Mouse (Mus musculus): ENCODE measurements around the gene Snap91.
A peak's percentile ranks its signal among the peaks of the same experiment; 100 is the strongest.

The Snap91 gene

DNA sequence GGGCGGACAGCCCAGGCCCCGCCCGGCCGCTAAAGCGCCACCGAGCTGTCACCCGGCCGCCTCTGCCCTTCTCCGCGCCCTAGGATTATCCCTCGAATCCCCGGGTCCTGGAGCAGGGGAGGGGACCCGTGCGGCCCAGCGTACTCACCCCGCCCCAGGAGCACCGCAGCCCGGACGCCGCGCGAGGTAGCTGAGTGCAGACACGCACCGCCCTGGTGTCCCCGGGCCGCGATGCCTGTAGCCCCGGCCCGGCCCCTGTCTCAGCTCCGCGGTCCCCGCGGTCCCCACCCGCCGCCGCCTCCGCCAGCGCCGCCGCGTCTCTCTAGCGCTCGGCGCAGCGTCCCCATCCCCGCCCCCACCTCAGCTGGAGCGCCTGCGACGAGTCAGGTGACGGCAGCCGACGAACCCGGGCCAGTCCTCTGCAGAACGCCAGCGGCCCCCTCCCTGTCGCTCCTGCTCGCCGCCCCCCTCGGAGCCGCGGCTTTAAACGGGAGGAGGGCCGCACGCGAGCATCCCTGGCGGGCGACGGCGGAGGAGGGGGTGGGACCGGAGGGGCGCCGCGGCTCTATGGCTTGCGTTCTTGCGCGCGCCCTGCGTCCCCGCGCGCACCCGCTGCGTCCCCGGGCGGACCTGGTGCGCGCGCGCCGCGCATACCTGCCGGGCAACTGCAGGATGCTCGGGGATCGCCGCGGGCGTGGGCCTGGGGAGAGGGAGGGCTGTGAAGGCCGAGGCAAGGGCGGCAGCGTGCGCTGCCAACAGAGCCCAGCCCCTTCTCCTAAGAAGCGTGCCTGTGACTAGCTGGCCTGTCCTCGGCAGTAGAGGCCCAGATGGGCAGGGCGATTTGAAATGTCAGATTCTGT, at the start of gene Snap91:
Snap91 (minus strand) TSS at position 542 of the 860 bp plus-strand sequence.
- peak; percentile 80 for ATAC-seq (ENCODE audit: low TSS enrichment)

DNA sequence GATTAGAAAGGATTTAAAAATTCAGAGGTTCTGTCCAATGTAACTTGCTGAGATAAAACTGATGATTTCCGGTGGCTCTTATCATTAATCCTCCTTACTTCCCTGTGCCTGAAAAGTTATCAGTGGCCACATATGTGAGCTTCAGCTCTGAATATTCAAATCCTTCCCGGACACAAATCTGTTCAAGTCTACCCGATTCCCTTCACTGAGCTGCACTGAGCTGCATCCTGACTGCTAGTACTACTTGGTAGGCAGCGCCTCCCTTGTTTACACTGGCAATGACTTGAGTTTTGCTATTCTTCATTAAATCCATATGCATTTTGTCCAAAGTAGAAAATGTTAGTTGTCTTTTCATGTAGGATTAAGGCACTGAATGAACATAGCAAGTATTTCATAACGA, 46.1 kb upstream of the Snap91 start:
- no peak for ATAC-seq (ENCODE audit: low TSS enrichment)

DNA sequence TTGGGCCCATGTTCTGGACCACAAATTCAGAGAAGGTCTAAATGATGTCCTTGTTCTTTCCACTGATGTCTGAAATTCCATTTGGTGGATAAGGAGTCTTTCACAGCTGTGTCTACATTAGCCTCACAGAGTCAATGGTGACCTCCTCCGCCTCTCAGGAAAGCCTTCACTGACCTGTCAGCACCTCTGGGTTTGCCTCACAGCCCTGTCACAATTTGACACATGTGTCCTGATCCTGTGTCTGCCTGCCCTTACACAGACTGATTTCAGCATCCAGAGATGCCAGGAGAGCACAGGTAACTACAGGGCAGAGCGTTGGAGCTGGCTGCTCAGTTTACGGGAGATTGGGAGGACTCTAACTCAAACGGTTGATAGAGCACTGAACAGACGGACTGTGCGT, 45.2 kb upstream of the Snap91 start:
- ATAC-seq (ENCODE audit: low TSS enrichment) = no peak

DNA sequence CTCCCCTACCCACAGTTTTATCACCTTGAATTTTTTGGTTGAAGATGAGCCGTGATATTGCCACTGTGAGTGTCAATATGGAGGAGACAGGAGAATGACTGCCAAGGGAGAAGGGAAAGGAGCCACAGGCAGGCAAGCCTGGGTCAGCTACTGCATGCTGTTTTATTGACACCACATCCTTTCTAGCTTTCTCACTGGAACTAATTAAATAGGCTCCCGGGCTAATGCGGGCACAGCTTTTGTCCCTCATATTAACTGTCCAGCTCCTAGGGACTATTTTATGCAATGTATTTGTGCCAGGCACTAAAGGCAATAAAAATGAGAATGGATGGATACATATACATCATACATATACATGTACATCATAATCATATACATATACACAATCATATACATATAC, 42.0 kb upstream of the Snap91 start:
- ATAC-seq (ENCODE audit: low TSS enrichment) = no peak

DNA sequence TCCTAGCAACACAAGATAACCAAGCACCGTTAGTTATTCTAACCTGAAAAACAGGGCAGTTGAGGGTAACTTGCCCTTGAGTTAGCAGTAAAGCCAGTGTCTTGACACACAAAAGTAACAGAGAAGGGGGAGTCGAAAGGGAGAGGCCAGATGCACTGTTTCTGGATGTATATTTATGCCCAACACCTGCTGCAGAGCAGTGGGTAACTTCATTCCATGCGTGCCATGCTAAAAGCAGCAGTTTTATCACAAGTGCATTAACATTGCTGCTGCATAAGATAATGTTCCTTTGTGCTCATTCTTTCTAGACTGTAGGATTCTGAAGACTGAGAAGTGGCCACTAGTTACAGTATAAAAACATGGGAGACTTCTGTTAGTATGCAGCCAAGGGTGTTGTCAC, 36.1 kb upstream of the Snap91 start:
- no peak for ATAC-seq (ENCODE audit: low TSS enrichment)

DNA sequence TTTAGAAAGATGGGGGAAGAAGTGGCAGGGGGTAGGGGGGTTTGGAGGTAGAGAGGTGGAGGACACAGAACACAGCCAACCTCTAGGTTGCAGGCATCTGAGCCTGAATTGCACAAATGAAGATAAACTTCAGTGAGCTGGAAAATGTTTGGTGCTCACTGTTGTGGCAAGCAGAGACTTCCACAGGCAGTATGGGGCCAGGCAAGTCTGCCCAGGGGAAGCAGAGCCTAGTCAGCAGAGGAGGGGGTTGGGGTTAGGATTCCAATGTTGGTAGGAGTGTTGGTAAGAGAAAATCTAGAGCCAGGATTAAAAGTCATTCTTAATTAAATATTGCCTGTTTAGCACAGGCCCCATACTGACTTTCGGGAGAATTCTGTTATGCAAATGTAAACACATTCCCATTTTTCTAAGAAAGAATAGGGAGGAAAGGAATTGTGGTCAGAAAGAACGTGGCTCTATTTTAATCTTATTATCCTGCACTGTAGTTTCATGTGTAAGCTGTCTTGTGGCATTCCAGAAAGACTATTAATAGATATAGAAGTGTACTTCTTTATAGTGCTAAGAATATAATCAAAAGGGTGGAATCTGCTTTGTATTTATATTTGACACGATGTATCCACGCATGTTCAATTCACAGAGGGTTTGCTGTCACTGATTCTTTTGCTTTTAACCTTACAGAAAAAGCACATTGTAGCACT, 19.2 kb upstream of the Snap91 start:
- ATAC-seq (ENCODE audit: low TSS enrichment) = no peak

DNA sequence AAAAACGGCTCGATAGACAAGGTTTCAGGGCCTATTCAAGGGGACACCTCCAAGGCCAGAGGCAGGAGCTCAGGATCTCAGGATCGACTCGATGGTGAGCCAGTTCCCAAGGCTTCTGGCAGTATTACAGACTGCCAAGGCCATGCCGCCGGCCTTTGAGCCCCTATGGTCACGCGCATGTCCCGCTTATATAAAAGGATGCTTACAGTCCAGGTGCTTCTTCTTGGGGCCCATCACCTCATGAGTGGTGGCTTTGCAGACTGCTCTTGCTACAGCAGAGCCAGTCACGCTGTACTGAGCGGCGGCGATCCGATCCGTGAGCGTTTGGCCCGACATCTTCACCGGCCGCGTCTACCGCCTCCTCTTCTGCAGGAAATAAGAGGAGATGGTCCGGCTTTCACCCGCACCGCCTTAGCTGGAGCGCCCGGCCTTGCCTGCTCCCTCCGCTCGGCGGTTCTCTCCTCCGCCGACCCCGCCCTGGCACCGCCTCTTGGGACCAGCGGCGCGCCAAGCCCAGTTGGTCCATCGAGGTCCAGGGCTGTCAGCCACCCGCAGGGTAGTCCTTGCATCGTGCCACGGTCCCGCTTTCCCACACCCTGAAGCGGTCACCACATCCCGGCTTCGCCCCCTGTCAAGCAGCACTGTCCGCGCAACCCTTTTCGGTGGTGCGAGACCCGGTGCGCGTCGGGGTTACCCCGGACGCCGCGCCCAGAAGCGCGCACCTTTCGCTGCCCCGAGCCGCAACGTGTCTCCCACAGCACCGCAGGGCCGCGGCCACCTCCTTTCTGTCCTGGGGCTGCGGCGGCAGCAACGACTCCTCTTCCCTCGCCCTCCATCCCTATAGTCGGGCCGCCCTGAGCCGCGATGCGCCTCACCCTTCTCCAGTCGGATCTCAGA, 990 bp downstream of the Snap91 start:
- peak; percentile 56 for ATAC-seq (ENCODE audit: low TSS enrichment)

DNA sequence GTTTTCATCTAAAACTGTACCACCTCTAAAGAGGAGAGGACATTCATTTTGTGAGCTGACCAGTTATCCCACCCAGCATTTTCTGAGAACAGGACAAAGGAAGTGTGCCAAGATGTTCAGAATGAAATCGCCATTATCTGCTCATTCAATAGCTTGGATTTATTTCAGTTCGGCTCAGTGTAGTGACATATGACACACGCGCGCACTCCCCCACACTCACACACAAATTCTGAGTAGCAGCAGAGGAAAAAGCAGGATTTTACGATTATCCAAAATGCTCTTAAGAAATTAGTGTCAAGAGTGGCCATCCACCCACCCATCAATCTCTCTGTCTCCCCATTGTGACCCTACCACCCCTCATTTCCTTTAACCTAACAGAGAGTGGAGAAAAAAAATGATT, 1.7 kb downstream of the Snap91 start:
- ATAC-seq (ENCODE audit: low TSS enrichment) = no peak

DNA sequence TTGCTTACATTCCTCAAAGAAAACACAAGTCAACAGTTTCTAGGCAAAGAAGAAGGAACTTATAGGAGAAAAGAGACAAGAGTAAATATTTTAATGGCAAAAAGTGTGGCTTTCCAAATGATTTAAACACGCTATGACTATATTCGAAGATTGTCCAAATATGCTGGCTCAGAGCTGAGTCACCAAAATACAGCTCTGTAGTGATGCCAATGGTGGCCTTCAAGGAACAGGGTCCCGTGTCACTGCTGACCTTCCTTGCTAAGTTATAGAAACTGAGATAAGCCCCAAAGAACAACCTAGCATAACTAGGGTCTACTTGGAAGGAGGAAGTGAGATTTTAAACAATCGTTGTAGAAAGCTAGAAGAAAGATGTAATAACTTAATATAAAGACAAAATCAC, 6.8 kb downstream of the Snap91 start:
- no peak for ATAC-seq (ENCODE audit: low TSS enrichment)

DNA sequence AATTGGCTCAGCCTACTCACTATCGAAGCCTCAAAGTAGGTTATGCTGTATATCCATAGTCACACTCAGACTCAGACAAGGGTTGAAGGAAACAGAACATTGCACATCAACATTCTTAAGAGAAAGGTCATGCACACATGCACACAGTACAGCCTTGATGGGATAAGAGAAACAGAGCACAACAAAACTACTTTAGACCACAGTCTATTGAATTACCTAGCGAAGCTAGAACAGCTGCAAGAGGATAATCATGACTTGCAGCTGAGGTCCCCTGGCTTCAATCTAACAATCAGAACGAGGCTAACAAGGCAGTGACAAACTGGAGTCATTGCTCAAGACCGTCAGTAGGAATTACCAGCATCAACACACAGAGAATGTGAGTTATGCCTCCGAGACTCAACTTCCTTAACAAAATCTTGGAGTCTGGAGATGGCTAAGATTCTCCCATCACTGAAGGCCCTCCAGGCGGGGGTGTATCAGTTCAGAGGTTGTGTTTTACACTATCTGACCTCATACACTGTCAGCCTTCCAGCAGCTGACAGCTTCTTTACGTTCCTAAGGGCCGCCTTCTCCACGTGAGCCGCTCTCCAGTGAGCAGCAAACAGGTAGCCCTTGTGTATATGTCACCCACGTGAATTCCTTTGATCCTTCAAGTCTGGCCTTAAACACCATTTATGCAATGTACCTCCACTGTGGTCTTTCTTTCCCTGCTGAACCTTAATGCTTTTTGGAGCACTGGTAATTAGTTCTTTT, 10.7 kb downstream of the Snap91 start:
- 0 out of 2 replicates have a peak, but pooled peaks have one; percentile 13 for ATAC-seq (ENCODE audit: low TSS enrichment)

DNA sequence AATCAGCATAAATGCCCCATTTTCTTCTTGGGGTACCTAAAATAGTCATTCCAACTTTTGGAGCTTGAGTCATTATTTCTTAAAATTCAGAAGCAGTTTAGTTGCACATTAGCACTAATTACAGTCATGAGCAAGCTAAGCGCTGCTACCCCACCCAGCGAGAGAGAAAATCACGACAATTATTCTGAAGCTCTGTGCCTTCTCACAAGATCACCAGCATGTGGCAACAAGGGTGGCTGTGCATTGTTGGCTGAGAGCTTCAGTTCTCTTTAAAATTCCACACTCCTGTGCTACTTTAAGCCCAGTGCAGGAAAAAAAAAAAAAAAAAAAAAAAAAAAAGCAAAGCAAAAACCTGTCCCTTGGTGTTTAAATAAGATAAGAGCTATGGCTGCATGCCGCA, 22.4 kb downstream of the Snap91 start:
- peak; percentile 83 for ATAC-seq (ENCODE audit: low TSS enrichment)

DNA sequence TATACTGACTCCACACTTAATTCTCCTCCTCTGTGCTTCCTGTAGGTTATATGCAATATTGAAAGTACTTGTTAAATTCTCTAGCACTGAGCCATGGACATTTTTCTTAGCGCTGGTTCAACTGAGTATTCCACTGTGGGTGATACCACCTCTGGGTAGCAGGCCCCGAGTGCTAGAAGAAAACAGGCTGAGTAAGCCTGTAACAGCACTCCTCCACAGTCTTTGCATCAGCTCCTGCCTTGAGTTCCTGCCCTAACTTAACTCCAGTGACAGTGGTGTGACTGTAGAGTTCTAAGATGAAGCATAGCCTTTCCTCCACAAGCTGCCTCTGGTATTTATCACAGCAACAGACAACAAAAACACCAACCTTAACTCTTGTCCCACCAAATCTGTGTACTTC, 22.8 kb downstream of the Snap91 start:
- ATAC-seq (ENCODE audit: low TSS enrichment) = peak; percentile 48

DNA sequence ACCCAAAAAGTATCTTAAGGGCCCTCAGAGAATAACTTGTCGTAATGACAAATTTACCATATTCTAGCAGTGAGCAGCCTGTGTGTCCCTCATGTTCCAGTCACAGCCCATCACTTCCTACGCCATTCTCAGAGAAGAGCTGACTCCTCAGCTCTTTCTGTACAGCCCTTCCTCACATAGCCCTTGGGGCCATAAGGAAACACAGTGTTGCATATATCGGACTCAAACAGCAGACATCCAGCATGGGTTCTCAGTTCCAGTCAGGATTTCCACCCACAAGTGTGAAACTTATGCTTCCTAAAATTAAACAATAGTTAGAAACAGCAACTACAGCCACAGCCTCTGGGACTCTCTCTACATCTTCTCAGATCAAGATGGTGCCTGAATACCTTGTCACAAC, 27.6 kb downstream of the Snap91 start:
- ATAC-seq (ENCODE audit: low TSS enrichment) = peak; percentile 76

DNA sequence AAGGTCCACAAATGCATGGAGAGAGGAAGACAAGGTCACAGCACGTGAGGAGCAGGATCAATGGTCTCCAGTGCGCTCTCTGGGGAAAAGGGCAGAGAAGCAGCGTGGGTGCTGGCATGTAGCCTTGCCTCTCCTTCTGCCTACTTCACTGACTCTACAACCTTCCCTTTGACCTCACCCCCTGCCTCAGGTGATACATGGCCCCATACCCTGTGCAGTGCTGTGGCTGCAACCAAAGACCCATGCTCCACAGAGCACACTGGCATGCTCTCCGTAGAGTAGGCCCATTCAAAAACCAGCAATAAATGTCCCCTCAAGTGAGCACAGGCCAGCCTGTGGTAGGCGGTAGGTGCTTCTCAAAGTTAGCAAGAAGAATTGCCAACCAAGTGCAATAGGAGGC, 28.8 kb downstream of the Snap91 start:
- ATAC-seq (ENCODE audit: low TSS enrichment) = no peak

DNA sequence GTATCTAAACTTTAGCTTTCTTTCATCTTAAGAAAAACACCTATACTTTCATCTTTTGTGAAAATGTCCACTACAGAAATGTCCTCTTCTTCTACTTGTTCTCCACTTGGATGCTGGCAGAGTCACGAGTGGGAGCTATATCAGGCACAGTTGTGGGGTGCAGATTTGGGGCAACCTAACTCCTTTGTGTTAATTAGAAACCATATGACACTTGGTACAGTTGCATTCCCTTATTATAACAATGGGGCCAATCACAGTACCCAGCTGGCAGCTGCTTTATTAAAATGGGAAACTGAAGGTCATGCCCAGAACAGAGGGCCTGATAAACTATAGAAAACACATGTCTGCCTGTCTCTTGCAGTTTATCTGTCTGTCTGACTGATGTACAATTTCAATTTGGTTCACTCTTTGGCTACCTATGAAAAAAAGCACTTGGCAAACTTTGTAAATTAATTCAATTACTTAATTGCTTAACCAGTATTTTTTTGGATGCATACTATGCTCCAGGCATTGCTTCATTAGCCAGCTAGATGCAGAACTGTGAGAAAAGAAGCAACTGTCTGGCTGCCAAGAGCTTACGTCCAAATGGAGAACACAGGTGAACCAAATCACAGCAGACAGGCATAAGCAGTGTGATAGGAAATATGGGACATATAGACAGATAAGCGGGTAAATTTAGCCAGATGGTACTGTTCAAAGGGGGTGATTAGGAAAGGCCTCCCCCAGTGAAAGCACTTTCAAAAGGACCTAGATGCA, 29.8 kb downstream of the Snap91 start:
- ATAC-seq (ENCODE audit: low TSS enrichment) = no peak

DNA sequence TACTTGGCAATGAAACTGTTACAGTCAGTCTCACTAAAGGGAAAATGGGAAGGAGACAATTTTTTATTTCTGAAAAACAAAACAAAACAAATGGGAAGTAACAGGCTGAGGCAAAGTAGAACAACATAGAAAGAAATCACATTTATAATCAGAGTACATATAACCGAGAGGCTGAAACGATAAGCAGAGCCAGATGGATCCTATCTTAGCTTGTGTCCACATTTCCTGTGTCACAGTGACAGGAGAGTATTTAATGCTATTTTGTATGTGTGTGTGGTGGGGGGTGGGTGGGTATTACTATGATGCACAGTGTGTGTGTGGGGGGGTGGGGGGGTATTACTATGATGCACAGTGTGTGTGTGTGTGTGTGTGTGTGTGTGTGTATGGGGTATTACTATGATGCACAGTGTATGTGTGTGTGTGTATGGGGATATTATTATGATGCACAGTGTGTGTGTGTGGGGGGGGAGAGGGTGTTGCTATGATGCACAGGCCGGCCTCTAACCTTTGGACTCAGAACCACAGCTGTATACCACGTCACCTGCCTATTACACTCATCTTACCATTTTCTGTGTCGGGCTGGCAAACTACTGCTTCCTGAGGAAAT, 36.6 kb downstream of the Snap91 start:
- no peak for ATAC-seq (ENCODE audit: low TSS enrichment)

DNA sequence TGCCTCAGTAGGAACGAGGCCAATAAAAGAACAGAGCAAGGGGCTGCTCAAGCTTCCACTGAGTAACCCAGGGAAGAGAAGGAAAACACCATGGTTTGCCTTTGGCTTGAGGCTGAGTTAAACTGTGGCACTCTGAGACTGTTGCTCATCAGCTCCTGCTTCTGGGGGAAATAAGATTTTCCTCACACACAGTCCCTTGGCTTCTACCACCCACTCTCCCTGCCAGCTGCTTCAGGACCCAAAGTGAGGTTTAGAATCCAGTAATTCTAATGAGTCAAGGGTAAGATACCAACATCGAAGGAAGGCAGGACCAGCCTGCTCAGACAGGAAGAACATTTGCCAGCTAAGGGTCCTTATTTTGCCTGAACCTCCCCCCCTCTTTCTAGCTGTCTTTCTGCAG, 50.7 kb downstream of the Snap91 start:
- ATAC-seq (ENCODE audit: low TSS enrichment) = peak; percentile 94

DNA sequence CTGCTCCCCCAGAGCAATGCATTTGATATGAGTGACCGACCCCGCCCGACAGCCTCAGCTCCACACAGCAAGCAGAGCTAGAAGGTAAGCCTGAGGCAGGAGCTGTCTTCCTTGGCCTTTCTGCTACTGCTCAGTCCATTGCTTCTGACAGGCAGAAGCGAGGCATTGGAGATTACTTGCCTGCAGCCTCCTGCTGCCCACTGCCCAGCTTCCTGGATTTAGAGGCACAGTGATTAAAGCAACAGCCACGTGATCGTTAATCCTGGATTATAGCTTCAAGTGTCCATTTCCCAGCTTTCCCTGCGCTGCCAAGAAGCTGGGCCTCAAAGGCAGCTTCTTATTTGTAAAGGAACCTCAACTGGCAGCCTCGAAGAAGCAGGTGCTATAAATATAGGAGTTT, 51.4 kb downstream of the Snap91 start:
- ATAC-seq (ENCODE audit: low TSS enrichment) = no peak

DNA sequence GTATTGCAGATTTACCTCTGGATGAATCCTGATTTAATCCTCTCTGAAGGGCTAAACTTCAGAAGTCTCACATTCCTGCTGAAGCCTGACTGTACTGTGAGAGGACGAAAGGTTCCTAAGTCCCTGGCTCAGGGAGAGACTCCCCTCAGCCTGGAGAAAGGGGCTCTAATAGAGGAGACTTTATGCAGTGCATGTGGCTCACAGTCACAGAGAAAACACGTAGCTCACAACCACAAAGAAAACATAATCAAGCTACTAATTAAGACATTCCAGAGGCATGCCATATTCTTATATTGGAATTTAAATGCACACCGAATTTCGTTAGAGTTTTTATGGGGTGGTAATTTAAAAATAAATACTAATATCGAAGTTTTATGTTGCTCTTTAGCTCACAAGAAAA, 61.1 kb downstream of the Snap91 start:
- no peak for ATAC-seq (ENCODE audit: low TSS enrichment)

DNA sequence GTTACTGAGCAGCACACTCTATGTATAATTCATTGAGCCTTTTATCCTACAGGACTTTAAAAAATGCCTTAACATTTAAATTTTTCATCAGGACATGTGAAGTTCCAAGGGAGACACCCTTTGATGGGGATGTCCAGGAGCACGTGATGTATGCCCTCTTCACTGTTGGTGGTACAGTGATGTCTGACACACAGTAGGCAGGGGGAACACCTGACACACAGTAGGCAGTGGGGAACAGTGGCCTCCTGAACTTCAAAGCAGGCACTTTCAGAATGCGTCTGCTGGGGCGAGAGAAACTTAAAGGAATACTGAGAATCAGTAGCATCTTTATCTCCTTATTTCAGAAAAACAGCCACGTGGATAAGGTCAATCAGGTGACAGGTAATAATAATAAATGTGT, 62.8 kb downstream of the Snap91 start:
- ATAC-seq (ENCODE audit: low TSS enrichment) = no peak
